Mouse (Mus musculus) limb, embryonic 15.5 days (tissue): ENCODE data around the gene Snrpa. TPM values are rescaled to one million over a fixed set of nuclear protein-coding genes. Genes with fewer than 3 reads are reported as not detected.
A peak's percentile ranks its signal among the peaks of the same experiment; 100 is the strongest.

Experiments
- ATAC-seq: fragments of 200-750 bp; cut with Nextera tagmentation; 2 replicates; pipeline ENCODE4 v1.8.0; 2017; ENCODE audit warnings: low read depth, moderate TSS enrichment; ENCODE audit not compliant: insufficient number of reproducible peaks, low FRiP score, low TSS enrichment
- H3K27ac ChIP-seq: fragments of 300-500 bp; sonication (generic); 2 replicates; pipeline ENCODE4 v1.5.1; 2015; ENCODE audit warnings: moderate library complexity, mild to moderate bottlenecking, inconsistent platforms
- H3K27me3 ChIP-seq: fragments of 300-500 bp; sonication (generic); 2 replicates; pipeline ENCODE4 v1.6.1; 2015; ENCODE audit warnings: inconsistent platforms
- H3K36me3 ChIP-seq: fragments of 300-500 bp; sonication (generic); 2 replicates; pipeline ENCODE4 v1.6.1; 2015; ENCODE audit warnings: inconsistent platforms
- H3K4me1 ChIP-seq: fragments of 300-500 bp; sonication (generic); 2 replicates; pipeline ENCODE4 v1.6.1; 2015; ENCODE audit warnings: inconsistent platforms
- H3K4me2 ChIP-seq: fragments of 300-500 bp; sonication (generic); 2 replicates; pipeline ENCODE4 v1.6.1; 2015; ENCODE audit warnings: mild to moderate bottlenecking, inconsistent platforms
- H3K4me3 ChIP-seq: fragments of 300-500 bp; sonication (generic); 2 replicates; pipeline ENCODE4 v1.5.1; 2015; ENCODE audit warnings: mild to moderate bottlenecking, inconsistent platforms
- H3K9ac ChIP-seq: fragments of 300-500 bp; sonication (generic); 2 replicates; pipeline ENCODE4 v1.6.1; 2015; ENCODE audit warnings: inconsistent platforms
- H3K9me3 ChIP-seq: fragments of 300-500 bp; sonication (generic); 2 replicates; pipeline ENCODE4 v1.6.1; 2016; ENCODE audit warnings: inconsistent platforms
- whole genome bisulfite sequencing: fragments of 180-500 bp; shearing (Covaris S2); methylation state at CpG from one replicate; pipeline ENCODE4 v1.1.7; 2015; 5-methylcytosine and 5-hydroxymethylcytosine counted together
- polyA plus RNA-seq: library from polyadenylated mRNA; unstranded; fragments of >200 nt; fragmentation: Nextera tagmentation; extraction: Ambion mirVana; gene quantifications from 2 replicates; pipeline ENCODE4 v1.2.1, GENCODE M21; 2015

The Snrpa gene
- polyA plus RNA-seq, 1 experiment from 2014 or later, result 215 TPM

DNA sequence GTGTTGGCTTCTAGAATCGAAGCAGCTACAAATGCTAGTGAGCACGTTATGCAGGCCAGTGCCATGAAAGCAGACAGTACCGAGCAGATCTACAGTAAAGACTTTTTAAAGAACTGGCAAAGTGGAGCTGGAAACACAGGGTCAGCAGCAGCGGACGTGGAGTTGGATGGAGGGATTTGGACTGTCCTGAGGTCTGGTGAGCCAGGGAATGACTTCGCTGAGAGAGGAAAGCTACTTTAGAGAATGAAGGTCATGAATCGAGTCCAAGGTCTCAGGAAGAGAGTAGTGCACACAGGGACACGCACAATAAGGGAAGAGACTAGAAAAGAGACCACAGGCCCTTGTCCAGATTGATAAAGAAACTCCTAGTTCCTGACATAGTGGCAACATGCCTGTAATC lies 1.6 kb upstream of the Snrpa start:
- Histone ChIP-seq H3K4me2 (no peak overlapping the region), H3K9me3 (no peaks in the 10 kb centered on the region), H3K9ac (no peak overlapping the region), H3K27me3 (no peaks in the 10 kb centered on the region), H3K36me3 (peaks cover 28% of the 10 kb centered on the region), H3K4me1 (peaks cover 19% of the 10 kb centered on the region), H3K27ac (no peak overlapping the region), H3K4me3 (no peak overlapping the region)
- 90% methylated on average over 8 of the region's 8 CpGs for WGBS
- no peak for ATAC-seq

DNA sequence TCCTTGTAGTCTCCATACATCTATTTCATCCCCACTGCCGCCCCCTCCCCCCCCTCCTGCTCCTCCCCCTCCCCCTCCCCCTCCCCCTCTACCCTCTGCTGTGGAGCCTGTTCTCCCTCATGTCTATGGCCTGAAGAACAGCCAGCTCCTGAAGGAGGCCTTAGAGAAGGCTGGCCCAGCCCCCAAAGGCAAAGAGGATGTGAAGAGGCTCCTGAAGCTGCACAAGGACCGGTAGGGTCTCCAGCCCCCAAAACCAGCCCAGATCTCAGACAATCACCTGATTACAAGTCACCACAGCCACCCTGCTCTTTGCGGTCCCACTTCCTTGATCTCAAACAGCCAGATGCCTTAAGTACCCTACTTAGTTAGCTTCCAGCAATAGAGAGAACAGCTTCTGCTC lies 1.1 kb upstream of the Snrpa start:
- H3K4me1 ChIP-seq, result peaks cover 19% of the 10 kb centered on the region
- H3K27me3 ChIP-seq, result no peaks in the 10 kb centered on the region
- H3K9me3 ChIP-seq, result no peaks in the 10 kb centered on the region
- H3K9ac ChIP-seq, result no peak overlapping the region
- 82% methylated on average over 3 of the region's 3 CpGs for WGBS
- peaks cover 28% of the 10 kb centered on the region for H3K36me3 ChIP-seq
- H3K4me2 ChIP-seq, result no peak overlapping the region
- H3K27ac ChIP-seq, result no peak overlapping the region
- H3K4me3 ChIP-seq, result no peak overlapping the region
- ATAC-seq, result no peak

DNA sequence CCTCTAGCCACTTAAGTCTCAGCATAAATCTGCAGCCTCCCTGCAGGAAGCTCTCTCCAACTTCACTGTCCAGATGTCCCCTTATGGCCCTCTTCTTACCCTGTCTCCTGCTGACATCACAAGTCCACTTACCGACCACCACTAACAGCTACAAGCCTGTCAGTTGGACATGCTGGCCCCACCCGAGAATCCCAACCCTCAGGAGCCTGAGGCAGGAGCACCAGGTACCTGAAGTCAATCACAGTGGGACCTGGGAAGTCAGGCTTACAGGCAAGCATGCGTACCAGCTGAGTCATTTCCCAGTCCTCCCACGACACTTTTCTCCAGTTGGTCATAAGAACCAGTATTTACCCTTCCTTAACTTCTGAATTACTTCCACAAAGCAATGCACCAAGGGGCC lies 2.3 kb downstream of the Snrpa start:
- ATAC-seq, result no peak
- Histone ChIP-seq H3K4me1 (peaks cover 19% of the 10 kb centered on the region), H3K9me3 (no peaks in the 10 kb centered on the region), H3K4me2 (no peak overlapping the region), H3K4me3 (no peak overlapping the region), H3K9ac (no peak overlapping the region), H3K27me3 (no peaks in the 10 kb centered on the region), H3K27ac (no peak overlapping the region), H3K36me3 (peaks cover 54% of the 10 kb centered on the region)
- WGBS, result 82% methylated on average over 4 of the region's 4 CpGs

DNA sequence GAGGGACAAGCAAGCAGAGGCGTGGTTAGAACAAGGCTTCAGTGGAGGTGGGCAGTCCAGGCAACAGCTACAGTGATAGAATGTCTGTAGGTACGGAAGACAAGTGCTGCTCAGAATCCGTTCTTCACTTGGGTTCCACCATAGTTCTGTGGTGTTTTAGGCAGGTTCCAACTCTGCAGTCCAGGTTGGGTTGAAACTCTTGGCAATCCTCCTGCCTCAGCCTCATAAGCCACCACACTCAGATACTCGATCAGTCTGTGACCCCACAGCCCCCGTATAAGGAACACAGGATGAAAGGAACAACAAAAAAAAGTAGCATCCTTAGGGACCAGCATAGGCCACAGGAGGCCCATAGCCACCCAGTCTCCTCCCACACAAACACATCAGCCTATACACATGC lies 3.6 kb downstream of the Snrpa start:
- 91% methylated on average over 5 of the region's 5 CpGs for WGBS
- Histone ChIP-seq H3K4me3 (no peak overlapping the region), H3K27me3 (no peaks in the 10 kb centered on the region), H3K9me3 (no peaks in the 10 kb centered on the region), H3K9ac (no peak overlapping the region), H3K27ac (no peak overlapping the region), H3K4me1 (peaks cover 19% of the 10 kb centered on the region), H3K36me3 (peaks cover 67% of the 10 kb centered on the region), H3K4me2 (no peak overlapping the region)
- ATAC-seq, result no peak

DNA sequence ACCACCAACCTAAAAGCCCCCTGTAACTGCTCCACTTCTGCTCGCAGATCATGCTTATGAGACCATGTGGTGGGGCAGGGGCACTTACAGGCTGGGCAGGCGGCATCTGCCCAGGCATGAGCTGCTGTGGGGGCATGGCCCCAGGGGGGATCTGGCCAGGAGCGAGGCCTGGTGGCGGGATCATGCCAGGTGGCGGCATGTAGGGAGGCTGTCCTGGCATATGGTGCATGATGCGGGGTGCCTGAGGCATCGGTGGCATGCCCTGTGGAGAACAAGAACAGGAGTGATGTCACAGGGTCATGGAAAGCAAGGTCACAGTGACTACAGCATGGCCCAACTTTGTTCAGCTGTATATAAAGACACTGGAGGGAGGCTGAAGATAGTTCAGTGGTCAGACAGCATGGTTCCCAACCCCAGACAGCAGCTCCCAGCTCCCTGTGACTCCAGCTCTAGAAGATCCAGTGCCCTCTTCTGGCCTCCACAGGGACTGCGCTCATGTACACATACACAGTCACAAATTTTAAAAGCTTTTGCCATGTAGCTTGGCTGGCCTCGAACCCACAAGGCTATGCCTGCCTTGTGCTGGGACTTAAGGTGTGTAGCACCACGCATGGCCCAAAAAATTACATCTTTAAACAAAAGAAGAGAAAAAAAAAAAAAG lies 6.7 kb downstream of the Snrpa start:
- no peak for ATAC-seq

DNA sequence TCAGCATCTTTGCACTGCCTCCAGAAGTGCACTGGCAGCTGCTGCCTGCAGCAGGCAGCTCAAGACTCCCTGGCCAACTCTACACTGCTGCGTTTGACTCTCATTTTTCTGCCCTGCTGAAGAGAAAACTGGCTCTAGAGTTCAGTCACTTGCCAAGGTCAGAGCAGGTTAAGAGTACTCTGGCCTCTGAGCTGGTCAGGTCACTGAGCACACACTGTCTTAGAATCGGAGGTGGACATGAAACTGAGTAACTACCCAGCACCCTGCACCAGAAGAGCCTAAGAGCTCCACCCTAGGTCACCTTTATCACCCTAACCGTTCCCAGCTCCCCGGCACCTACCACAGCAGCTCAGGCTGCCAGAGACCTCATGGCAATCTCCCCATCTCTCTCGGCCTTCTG lies 10.1 kb downstream of the Snrpa start:
- no peak overlapping the region for H3K4me2 ChIP-seq
- WGBS, result 95% methylated on average over 5 of the region's 5 CpGs
- H3K9me3 ChIP-seq, result no peaks in the 10 kb centered on the region
- peaks cover 69% of the 10 kb centered on the region for H3K36me3 ChIP-seq
- no peaks in the 10 kb centered on the region for H3K27me3 ChIP-seq
- no peak overlapping the region for H3K9ac ChIP-seq
- H3K27ac ChIP-seq, result no peak overlapping the region
- H3K4me1 ChIP-seq, result peaks cover 6% of the 10 kb centered on the region
- no peak for ATAC-seq
- no peak overlapping the region for H3K4me3 ChIP-seq

More for the DNA sequence above, 6.7 kb downstream of the Snrpa start:
- Histone ChIP-seq H3K36me3 (peaks cover 96% of the 10 kb centered on the region), H3K4me2 (no peak overlapping the region), H3K4me3 (no peak overlapping the region), H3K27ac (no peak overlapping the region), H3K9ac (no peak overlapping the region), H3K27me3 (no peaks in the 10 kb centered on the region), H3K9me3 (no peaks in the 10 kb centered on the region), H3K4me1 (peaks cover 6% of the 10 kb centered on the region)
- 97% methylated on average over 10 of the region's 10 CpGs for WGBS

DNA sequence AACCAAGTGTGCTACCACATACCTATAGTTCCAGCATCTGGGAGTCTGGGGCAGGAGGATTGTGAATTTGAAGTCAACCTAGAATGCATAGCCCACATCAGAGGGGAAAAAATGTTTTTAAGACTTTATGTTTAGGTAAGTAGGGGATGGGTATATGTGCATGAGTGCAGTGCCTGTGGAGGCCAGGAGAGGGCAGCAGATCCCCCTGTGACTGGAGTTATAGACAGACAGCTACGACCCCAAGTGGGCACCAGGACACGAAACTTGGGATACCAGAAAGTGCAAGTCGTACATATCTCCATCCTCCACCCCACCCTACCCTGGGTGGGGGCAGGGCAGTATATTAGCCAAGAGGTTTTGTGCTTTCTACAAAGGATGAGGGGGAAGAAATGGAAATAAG lies 11.1 kb downstream of the Snrpa start:
- Histone ChIP-seq H3K36me3 (peaks cover 59% of the 10 kb centered on the region), H3K27ac (no peak overlapping the region), H3K4me3 (no peak overlapping the region), H3K9me3 (no peaks in the 10 kb centered on the region), H3K27me3 (no peaks in the 10 kb centered on the region), H3K4me1 (peaks cover 7% of the 10 kb centered on the region), H3K9ac (no peak overlapping the region), H3K4me2 (no peak overlapping the region)
- 61% methylated on average over 3 of the region's 3 CpGs for WGBS
- no peak for ATAC-seq

DNA sequence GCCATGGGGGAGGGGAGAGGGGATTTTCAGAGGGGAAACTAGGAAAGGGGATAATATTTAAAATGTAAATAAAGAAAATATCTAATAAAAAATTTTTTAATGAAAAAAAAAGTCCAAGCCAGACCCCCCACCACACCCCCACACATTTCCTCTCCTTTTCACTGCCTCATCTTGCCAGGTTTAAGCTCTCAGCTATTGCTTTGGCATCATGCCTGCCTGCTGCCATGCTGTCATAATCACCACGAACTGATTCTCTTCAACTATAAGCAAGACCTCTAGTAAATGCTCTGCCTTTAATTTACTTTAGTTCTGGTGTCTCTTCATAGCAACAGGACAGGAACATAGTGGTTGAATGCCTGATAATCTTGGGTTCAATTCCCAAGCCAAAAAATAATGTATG lies 13.6 kb downstream of the Snrpa start:
- 78% methylated on average over 1 of the region's 1 CpGs for WGBS

DNA sequence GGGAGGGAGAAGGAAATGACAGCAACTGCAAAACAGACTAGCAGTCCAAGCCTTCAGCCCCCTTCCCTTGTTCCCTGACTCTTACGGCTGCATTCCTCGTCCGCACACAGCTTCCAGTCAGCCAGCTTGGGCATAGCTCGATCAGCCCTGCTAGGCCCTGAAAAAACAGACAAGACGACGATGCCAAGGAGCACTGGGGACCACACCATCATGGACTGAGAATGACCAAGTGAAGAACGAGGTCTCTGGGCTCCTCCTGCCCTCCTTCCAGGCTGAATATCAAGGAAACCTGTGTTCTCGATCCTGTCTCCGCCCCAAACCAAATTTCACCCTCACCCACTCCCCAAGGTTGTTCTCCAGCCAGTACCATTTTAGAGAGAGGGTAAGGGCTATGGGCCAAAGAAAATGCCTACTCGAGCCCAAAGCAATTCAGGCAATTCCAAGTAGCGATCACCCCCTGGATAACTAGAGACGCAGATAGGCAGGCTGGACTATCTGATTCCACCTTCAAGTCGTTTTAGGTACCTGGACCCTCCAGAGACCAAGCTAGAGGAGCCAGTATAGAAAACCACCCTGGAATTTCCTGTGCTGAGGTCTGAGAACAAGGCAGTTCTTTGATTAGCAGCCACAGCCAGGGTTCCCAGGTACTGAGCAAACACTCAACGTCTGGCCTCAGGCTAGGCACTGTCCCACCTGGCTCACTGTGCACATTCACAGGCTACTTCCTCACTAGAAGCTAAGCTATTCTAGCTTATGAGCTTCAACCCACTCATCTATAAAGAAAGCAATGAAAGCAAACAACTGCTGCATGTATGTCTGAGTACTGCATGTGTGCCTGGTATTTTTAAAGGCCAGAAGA lies 15.0 kb downstream of the Snrpa start, which contains the start of the genes Gm21983 and Mia:
Gene Gm21983 (minus strand): TSS at position 250 of the 859 bp plus-strand sequence.
Gene Mia (minus strand): TSS at position 321 of the 859 bp plus-strand sequence.
- Histone ChIP-seq H3K4me3 (peak within 1 kb of the TSS; percentile 84), H3K27ac (peak within 1 kb of the TSS; percentile 87), H3K9ac (peak within 1 kb of the TSS; percentile 14; the same call in 1 of the 2 replicates)

More for the DNA sequence above, 13.6 kb downstream of the Snrpa start:
- ATAC-seq, result no peak
- Histone ChIP-seq H3K4me2 (no peak overlapping the region), H3K27me3 (no peaks in the 10 kb centered on the region), H3K9ac (no peak overlapping the region), H3K9me3 (no peaks in the 10 kb centered on the region), H3K4me1 (peaks cover 16% of the 10 kb centered on the region), H3K36me3 (peaks cover 34% of the 10 kb centered on the region), H3K27ac (0 out of 2 replicates have a peak overlapping the region, but pooled peaks have one; percentile 27), H3K4me3 (no peak overlapping the region)

DNA sequence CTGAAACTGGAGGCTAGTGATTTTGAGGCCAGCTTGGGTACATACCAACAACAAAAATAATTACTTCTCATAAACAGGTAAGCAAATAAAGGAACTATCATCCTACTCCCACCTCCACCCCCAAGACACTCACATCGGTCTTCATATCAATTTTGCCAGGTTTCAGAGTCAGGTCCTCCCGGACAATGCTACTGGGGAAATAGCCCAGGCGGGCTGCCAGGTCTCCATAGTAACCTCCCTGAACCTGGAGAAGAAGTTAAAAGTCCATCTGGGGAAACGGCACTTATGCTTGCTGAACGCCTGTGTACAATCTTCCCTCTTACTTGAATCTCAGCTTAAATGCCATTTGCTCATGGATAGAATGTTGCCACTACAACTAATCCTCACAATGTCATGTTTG lies 16.0 kb downstream of the Snrpa start:
- H3K4me3 ChIP-seq, result peak overlapping the region; percentile 84
- peak overlapping the region; percentile 55 for H3K4me2 ChIP-seq
- no peaks in the 10 kb centered on the region for H3K27me3 ChIP-seq
- H3K4me1 ChIP-seq, result peaks cover 16% of the 10 kb centered on the region
- H3K9ac ChIP-seq, result no peak overlapping the region
- peaks cover 21% of the 10 kb centered on the region for H3K36me3 ChIP-seq
- H3K27ac ChIP-seq, result peak overlapping the region; percentile 87
- WGBS, result 46% methylated on average over 5 of the region's 5 CpGs
- no peaks in the 10 kb centered on the region for H3K9me3 ChIP-seq
- ATAC-seq, result no peak

More for the DNA sequence above, 15.0 kb downstream of the Snrpa start, which contains the start of the genes Gm21983 and Mia:
- H3K4me2 ChIP-seq, result peak within 1 kb of the TSS; percentile 55
- no peaks in the 10 kb centered on the region for H3K27me3 ChIP-seq
- H3K4me1 ChIP-seq, result peaks cover 16% of the 10 kb centered on the region
- peaks cover 21% of the 10 kb centered on the region for H3K36me3 ChIP-seq
- peak; percentile 4; the same call in 1 of the 2 replicates for ATAC-seq
- no peaks in the 10 kb centered on the region for H3K9me3 ChIP-seq
- 58% methylated on average over 14 of the region's 14 CpGs for WGBS

DNA sequence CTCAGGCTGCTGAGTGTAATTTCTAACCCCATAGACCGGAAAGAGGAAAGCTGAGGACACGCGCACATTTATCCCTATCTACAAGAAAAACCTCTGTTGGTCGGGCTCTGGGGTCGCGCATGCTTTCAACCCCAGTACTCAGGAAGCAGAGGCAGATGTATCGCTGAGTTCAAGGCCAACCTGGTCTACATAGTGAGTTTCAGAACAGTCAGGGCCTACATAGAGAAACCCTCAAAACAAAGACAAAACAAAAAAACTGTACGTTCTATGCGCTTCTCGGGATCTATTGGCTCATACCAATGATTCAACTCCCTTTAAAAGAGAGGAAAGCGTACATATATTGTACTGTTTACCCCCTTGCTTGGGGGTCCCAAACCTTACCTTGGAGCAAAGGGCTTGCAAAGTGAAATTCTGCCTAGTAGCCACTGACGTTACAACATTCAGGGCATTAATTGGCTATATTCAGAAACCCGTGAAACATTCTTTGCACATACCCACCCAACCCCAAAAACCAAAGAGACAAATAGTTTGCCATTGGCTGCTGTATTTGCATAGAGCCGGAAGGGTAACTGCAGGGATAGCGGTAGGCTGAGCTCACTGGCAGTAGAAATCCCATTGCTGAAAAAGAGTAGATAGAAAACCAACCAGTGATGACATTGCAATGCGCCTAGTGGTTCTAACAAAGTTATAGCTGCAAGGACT lies 16.7 kb downstream of the Snrpa start:
- H3K4me3 ChIP-seq, result peak overlapping the region; percentile 84
- peak overlapping the region; percentile 87 for H3K27ac ChIP-seq
- no peaks in the 10 kb centered on the region for H3K9me3 ChIP-seq
- no peak overlapping the region for H3K9ac ChIP-seq
- WGBS, result 43% methylated on average over 16 of the region's 16 CpGs
- no peaks in the 10 kb centered on the region for H3K27me3 ChIP-seq
- no peak for ATAC-seq
- H3K4me2 ChIP-seq, result peak overlapping the region; percentile 55
- peaks cover 21% of the 10 kb centered on the region for H3K36me3 ChIP-seq
- peaks cover 16% of the 10 kb centered on the region for H3K4me1 ChIP-seq
